Mouse (Mus musculus): ENCODE results near the gene Sin3b. TPM values are rescaled to one million over a fixed set of nuclear protein-coding genes. Genes with fewer than 3 reads are reported as not detected.

Sin3b gene
- polyA plus RNA-seq (2012) = 57.0 and 57.3 TPM in 2 replicates

GRCm38 (mm10) chr8:72722769-72723650 lies at the start of gene Sin3b:
Sin3b (plus strand) TSS chr8:72723285.
- no peak for TF ChIP-seq GATA1 (IDR thresholded peaks at IDR 0.05; ENCODE audit: low read length)

- no peak for TF ChIP-seq GATA1 (IDR thresholded peaks at IDR 0.05; ENCODE audit: low read length)
Measured at GRCm38 (mm10) chr8:72674184-72674583, 48.9 kb upstream of the Sin3b start.

- no peak for TF ChIP-seq GATA1 (IDR thresholded peaks at IDR 0.05; ENCODE audit: low read length)
Measured at GRCm38 (mm10) chr8:72676436-72676835, 46.6 kb upstream of the Sin3b start.

- no peak for TF ChIP-seq GATA1 (IDR thresholded peaks at IDR 0.05; ENCODE audit: low read length)
Measured at GRCm38 (mm10) chr8:72677331-72677730, 45.8 kb upstream of the Sin3b start.

GRCm38 (mm10) chr8:72680133-72680532 lies 43.0 kb upstream of the Sin3b start:
- TF ChIP-seq GATA1 (IDR thresholded peaks at IDR 0.05; ENCODE audit: low read length) = no peak

GRCm38 (mm10) chr8:72682051-72682687 lies 40.9 kb upstream of the Sin3b start:
- TF ChIP-seq GATA1 (IDR thresholded peaks at IDR 0.05; ENCODE audit: low read length) = no peak

GRCm38 (mm10) chr8:72683010-72683521 lies 40.0 kb upstream of the Sin3b start:
- TF ChIP-seq GATA1 (IDR thresholded peaks at IDR 0.05; ENCODE audit: low read length) = no peak

- no peak for TF ChIP-seq GATA1 (IDR thresholded peaks at IDR 0.05; ENCODE audit: low read length)
Measured at GRCm38 (mm10) chr8:72698349-72698926, 24.6 kb upstream of the Sin3b start.

GRCm38 (mm10) chr8:72712569-72712968 lies 10.5 kb upstream of the Sin3b start:
- no peak for TF ChIP-seq GATA1 (IDR thresholded peaks at IDR 0.05; ENCODE audit: low read length)

- no peak for TF ChIP-seq GATA1 (IDR thresholded peaks at IDR 0.05; ENCODE audit: low read length)
Measured at GRCm38 (mm10) chr8:72716594-72716993, 6.5 kb upstream of the Sin3b start.

GRCm38 (mm10) chr8:72720541-72720940 lies 2.5 kb upstream of the Sin3b start:
- TF ChIP-seq GATA1 (IDR thresholded peaks at IDR 0.05; ENCODE audit: low read length) = no peak

- TF ChIP-seq GATA1 (IDR thresholded peaks at IDR 0.05; ENCODE audit: low read length) = no peak
Measured at GRCm38 (mm10) chr8:72723651-72724001, 541 bp downstream of the Sin3b start.

- TF ChIP-seq GATA1 (IDR thresholded peaks at IDR 0.05; ENCODE audit: low read length) = no peak
Measured at GRCm38 (mm10) chr8:72728636-72729035, 5.6 kb downstream of the Sin3b start.

GRCm38 (mm10) chr8:72735001-72735400 lies 11.9 kb downstream of the Sin3b start:
- TF ChIP-seq GATA1 (IDR thresholded peaks at IDR 0.05; ENCODE audit: low read length) = no peak

- TF ChIP-seq GATA1 (IDR thresholded peaks at IDR 0.05; ENCODE audit: low read length) = no peak
Measured at GRCm38 (mm10) chr8:72736868-72737267, 13.8 kb downstream of the Sin3b start.

GRCm38 (mm10) chr8:72746061-72746460 lies 23.0 kb downstream of the Sin3b start:
- TF ChIP-seq GATA1 (IDR thresholded peaks at IDR 0.05; ENCODE audit: low read length) = no peak
